Mouse (Mus musculus): ENCODE measurements around the gene Ier5. TPM values are rescaled to one million over a fixed set of nuclear protein-coding genes. Genes with fewer than 3 reads are reported as not detected.
A peak's percentile ranks its signal among the peaks of the same experiment; 100 is the strongest.

Gene Ier5
- polyA plus RNA-seq, 1 experiment from 2014 or later, result 10.4 TPM

GRCm38 (mm10) chr1:155127429-155127934, 28.0 kb upstream of the Ier5 start:
- Histone ChIP-seq H3K4me2 (ENCODE audit: low read length) (no peak overlapping the region), H3K4me3 (ENCODE audit: control insufficient read depth in 1 of 2, insufficient read depth in 1 of 2, low read depth in 1 of 2, low read length in 2 of 2) (no peak overlapping the region), H3K9ac (ENCODE audit: low read length) (no peak overlapping the region), H3K36me3 (ENCODE audit: control insufficient read depth, insufficient read depth, low read length) (no peaks in the 10 kb centered on the region), H3K27me3 (ENCODE audit: control insufficient read depth, insufficient read depth, low read length) (no peaks in the 10 kb centered on the region), H3K27ac (replicated peaks in 1 of 2; ENCODE audit: control insufficient read depth in 1 of 2, insufficient read depth in 1 of 2, low read depth in 2 of 2, low read length in 2 of 2) (no peak overlapping the region), H3K9me3 (ENCODE audit: control insufficient read depth, low read length) (no peaks in the 10 kb centered on the region), H3K4me1 (ENCODE audit: control insufficient read depth in 2 of 2, insufficient read depth in 2 of 2, low read length in 2 of 2) (peaks cover 0 to 1% of the 10 kb centered on the region in 2 experiments; a peak in 2 of 4 replicates)
- WGBS, result 85% methylated on average over 5 of the region's 5 CpGs
- no peak for ATAC-seq (ENCODE audit: insufficient number of reproducible peaks, insufficient read depth, low FRiP score, low read depth)

GRCm38 (mm10) chr1:155126716-155127115, 27.3 kb upstream of the Ier5 start:
- no peaks in the 10 kb centered on the region for H3K27me3 ChIP-seq (ENCODE audit: control insufficient read depth, insufficient read depth, low read length)
- H3K4me3 ChIP-seq (ENCODE audit: control insufficient read depth in 1 of 2, insufficient read depth in 1 of 2, low read depth in 1 of 2, low read length in 2 of 2), result no peak overlapping the region
- no peaks in the 10 kb centered on the region for H3K9me3 ChIP-seq (ENCODE audit: control insufficient read depth, low read length)
- H3K27ac ChIP-seq (replicated peaks in 1 of 2; ENCODE audit: control insufficient read depth in 1 of 2, insufficient read depth in 1 of 2, low read depth in 2 of 2, low read length in 2 of 2), result no peak overlapping the region
- H3K4me2 ChIP-seq (ENCODE audit: low read length), result no peak overlapping the region
- no peak for ATAC-seq (ENCODE audit: insufficient number of reproducible peaks, insufficient read depth, low FRiP score, low read depth)
- no peak overlapping the region for H3K9ac ChIP-seq (ENCODE audit: low read length)
- H3K4me1 ChIP-seq (ENCODE audit: control insufficient read depth in 2 of 2, insufficient read depth in 2 of 2, low read length in 2 of 2), result peaks cover 0 to 3% of the 10 kb centered on the region in 2 experiments; a peak in 2 of 4 replicates
- H3K36me3 ChIP-seq (ENCODE audit: control insufficient read depth, insufficient read depth, low read length), result no peaks in the 10 kb centered on the region
- WGBS, result 69% methylated on average over 5 of the region's 5 CpGs

- Histone ChIP-seq H3K4me1 (ENCODE audit: control insufficient read depth in 2 of 2, insufficient read depth in 2 of 2, low read length in 2 of 2) (peaks cover 0 to 3% of the 10 kb centered on the region in 2 experiments; a peak in 2 of 4 replicates), H3K4me2 (ENCODE audit: low read length) (no peak overlapping the region), H3K4me3 (ENCODE audit: control insufficient read depth in 1 of 2, insufficient read depth in 1 of 2, low read depth in 1 of 2, low read length in 2 of 2) (no peak overlapping the region), H3K27me3 (ENCODE audit: control insufficient read depth, insufficient read depth, low read length) (no peaks in the 10 kb centered on the region), H3K9ac (ENCODE audit: low read length) (no peak overlapping the region), H3K36me3 (ENCODE audit: control insufficient read depth, insufficient read depth, low read length) (no peaks in the 10 kb centered on the region), H3K27ac (replicated peaks in 1 of 2; ENCODE audit: control insufficient read depth in 1 of 2, insufficient read depth in 1 of 2, low read depth in 2 of 2, low read length in 2 of 2) (no peak overlapping the region), H3K9me3 (ENCODE audit: control insufficient read depth, low read length) (no peaks in the 10 kb centered on the region)
- 78% methylated on average over 5 of the region's 5 CpGs for WGBS
- ATAC-seq (ENCODE audit: insufficient number of reproducible peaks, insufficient read depth, low FRiP score, low read depth), result no peak
These were observed 25.0 kb upstream of the Ier5 start for GRCm38 (mm10) chr1:155124397-155124796.

- H3K4me2 ChIP-seq (ENCODE audit: low read length), result no peak overlapping the region
- H3K4me3 ChIP-seq (ENCODE audit: control insufficient read depth in 1 of 2, insufficient read depth in 1 of 2, low read depth in 1 of 2, low read length in 2 of 2), result no peak overlapping the region
- 72% methylated on average over 21 of the region's 21 CpGs for WGBS
- no peak overlapping the region; a peak in 1 of 4 replicates for H3K27ac ChIP-seq (replicated peaks in 1 of 2; ENCODE audit: control insufficient read depth in 1 of 2, insufficient read depth in 1 of 2, low read depth in 2 of 2, low read length in 2 of 2)
- H3K27me3 ChIP-seq (ENCODE audit: control insufficient read depth, insufficient read depth, low read length), result no peaks in the 10 kb centered on the region
- no peaks in the 10 kb centered on the region for H3K36me3 ChIP-seq (ENCODE audit: control insufficient read depth, insufficient read depth, low read length)
- no peaks in the 10 kb centered on the region for H3K9me3 ChIP-seq (ENCODE audit: control insufficient read depth, low read length)
- H3K4me1 ChIP-seq (ENCODE audit: control insufficient read depth in 2 of 2, insufficient read depth in 2 of 2, low read length in 2 of 2), result peaks cover 0 to 3% of the 10 kb centered on the region in 2 experiments; a peak in 2 of 4 replicates
- H3K9ac ChIP-seq (ENCODE audit: low read length), result no peak overlapping the region
- peak; percentile 50; the same call in 1 of the 2 replicates for ATAC-seq (ENCODE audit: insufficient number of reproducible peaks, insufficient read depth, low FRiP score, low read depth)
These were observed 22.8 kb upstream of the Ier5 start for GRCm38 (mm10) chr1:155121977-155122939.

GRCm38 (mm10) chr1:155119719-155120118, 20.3 kb upstream of the Ier5 start:
- no peaks in the 10 kb centered on the region for H3K27me3 ChIP-seq (ENCODE audit: control insufficient read depth, insufficient read depth, low read length)
- no peak for ATAC-seq (ENCODE audit: insufficient number of reproducible peaks, insufficient read depth, low FRiP score, low read depth)
- no peaks in the 10 kb centered on the region for H3K9me3 ChIP-seq (ENCODE audit: control insufficient read depth, low read length)
- no peaks in the 10 kb centered on the region for H3K36me3 ChIP-seq (ENCODE audit: control insufficient read depth, insufficient read depth, low read length)
- H3K4me3 ChIP-seq (ENCODE audit: control insufficient read depth in 1 of 2, insufficient read depth in 1 of 2, low read depth in 1 of 2, low read length in 2 of 2), result no peak overlapping the region
- WGBS, result 74% methylated on average over 1 of the region's 1 CpGs
- H3K9ac ChIP-seq (ENCODE audit: low read length), result no peak overlapping the region
- no peak overlapping the region for H3K27ac ChIP-seq (replicated peaks in 1 of 2; ENCODE audit: control insufficient read depth in 1 of 2, insufficient read depth in 1 of 2, low read depth in 2 of 2, low read length in 2 of 2)
- H3K4me1 ChIP-seq (ENCODE audit: control insufficient read depth in 2 of 2, insufficient read depth in 2 of 2, low read length in 2 of 2), result peaks cover 0 to 3% of the 10 kb centered on the region in 2 experiments; a peak in 2 of 4 replicates
- H3K4me2 ChIP-seq (ENCODE audit: low read length), result no peak overlapping the region

GRCm38 (mm10) chr1:155113946-155114345, 14.5 kb upstream of the Ier5 start:
- no peak for ATAC-seq (ENCODE audit: insufficient number of reproducible peaks, insufficient read depth, low FRiP score, low read depth)

GRCm38 (mm10) chr1:155112875-155113274, 13.4 kb upstream of the Ier5 start:
- no peaks in the 10 kb centered on the region for H3K27me3 ChIP-seq (ENCODE audit: control insufficient read depth, insufficient read depth, low read length)
- no peaks in the 10 kb centered on the region for H3K36me3 ChIP-seq (ENCODE audit: control insufficient read depth, insufficient read depth, low read length)
- H3K27ac ChIP-seq (replicated peaks in 1 of 2; ENCODE audit: control insufficient read depth in 1 of 2, insufficient read depth in 1 of 2, low read depth in 2 of 2, low read length in 2 of 2), result no peak overlapping the region
- H3K4me2 ChIP-seq (ENCODE audit: low read length), result no peak overlapping the region
- H3K4me3 ChIP-seq (ENCODE audit: control insufficient read depth in 1 of 2, insufficient read depth in 1 of 2, low read depth in 1 of 2, low read length in 2 of 2), result no peak overlapping the region
- no peak for ATAC-seq (ENCODE audit: insufficient number of reproducible peaks, insufficient read depth, low FRiP score, low read depth)
- H3K4me1 ChIP-seq (ENCODE audit: control insufficient read depth in 2 of 2, insufficient read depth in 2 of 2, low read length in 2 of 2), result peaks cover 31 to 36% of the 10 kb centered on the region in 2 experiments
- H3K9me3 ChIP-seq (ENCODE audit: control insufficient read depth, low read length), result no peaks in the 10 kb centered on the region
- no peak overlapping the region for H3K9ac ChIP-seq (ENCODE audit: low read length)
- WGBS, result 90% methylated on average over 1 of the region's 1 CpGs

More at GRCm38 (mm10) chr1:155113946-155114345, 14.5 kb upstream of the Ier5 start:
- Histone ChIP-seq H3K9me3 (ENCODE audit: control insufficient read depth, low read length) (no peaks in the 10 kb centered on the region), H3K4me3 (ENCODE audit: control insufficient read depth in 1 of 2, insufficient read depth in 1 of 2, low read depth in 1 of 2, low read length in 2 of 2) (no peak overlapping the region), H3K4me2 (ENCODE audit: low read length) (no peak overlapping the region), H3K27me3 (ENCODE audit: control insufficient read depth, insufficient read depth, low read length) (no peaks in the 10 kb centered on the region), H3K4me1 (ENCODE audit: control insufficient read depth in 2 of 2, insufficient read depth in 2 of 2, low read length in 2 of 2) (peaks cover 23 to 27% of the 10 kb centered on the region in 2 experiments), H3K27ac (replicated peaks in 1 of 2; ENCODE audit: control insufficient read depth in 1 of 2, insufficient read depth in 1 of 2, low read depth in 2 of 2, low read length in 2 of 2) (peak overlapping the region in 1 of 2 experiments; percentile 20; a peak in 1 of 4 replicates), H3K9ac (ENCODE audit: low read length) (no peak overlapping the region), H3K36me3 (ENCODE audit: control insufficient read depth, insufficient read depth, low read length) (no peaks in the 10 kb centered on the region)
- WGBS, result 8% methylated on average over 3 of the region's 3 CpGs
